Mouse (Mus musculus): Measurements from ENCODE around the gene Gm49486. TPM values are rescaled to one million over a fixed set of nuclear protein-coding genes. Genes with fewer than 3 reads are reported as not detected.

Gm49486 gene
- polyA plus RNA-seq, 1 experiment from 2014 or later, result 0.93 TPM

- H3K9ac ChIP-seq (replicated peaks; ENCODE audit: low read depth, low read length), result no peak overlapping the region
- H3K27ac ChIP-seq (ENCODE audit: low read length), result no peak overlapping the region
- no peaks in the 10 kb centered on the region for H3K9me3 ChIP-seq (ENCODE audit: control insufficient read depth, low read depth, low read length)
- H3K27me3 ChIP-seq (ENCODE audit: control insufficient read depth, insufficient read depth, low read length), result no peaks in the 10 kb centered on the region
- H3K4me3 ChIP-seq (ENCODE audit: low read depth, low read length), result no peak overlapping the region
- H3K4me2 ChIP-seq (replicated peaks; ENCODE audit: low read depth, low read length), result no peak overlapping the region
- no peak for ATAC-seq (ENCODE audit: insufficient number of reproducible peaks, insufficient read depth, low FRiP score, low read depth)
- 84% methylated on average over 4 of the region's 4 CpGs for WGBS
- no peaks in the 10 kb centered on the region for H3K4me1 ChIP-seq (ENCODE audit: control insufficient read depth, insufficient read depth, low read length)
- peaks cover 4% of the 10 kb centered on the region; the same call in 1 of the 2 replicates for H3K36me3 ChIP-seq (ENCODE audit: control insufficient read depth, insufficient read depth, low read length)
Observed at GRCm38 (mm10) chr15:79283371-79283770, 54.2 kb downstream of the Gm49486 start.

- Histone ChIP-seq H3K4me1 (ENCODE audit: control insufficient read depth, insufficient read depth, low read length) (no peaks in the 10 kb centered on the region), H3K36me3 (ENCODE audit: control insufficient read depth, insufficient read depth, low read length) (peaks cover 4% of the 10 kb centered on the region; the same call in 1 of the 2 replicates), H3K9ac (replicated peaks; ENCODE audit: low read depth, low read length) (no peak within 1 kb of the TSS), H3K9me3 (ENCODE audit: control insufficient read depth, low read depth, low read length) (no peaks in the 10 kb centered on the region), H3K27me3 (ENCODE audit: control insufficient read depth, insufficient read depth, low read length) (no peaks in the 10 kb centered on the region), H3K4me3 (ENCODE audit: low read depth, low read length) (no peak within 1 kb of the TSS), H3K4me2 (replicated peaks; ENCODE audit: low read depth, low read length) (peak within 1 kb of the TSS; percentile 12; the same call in 1 of the 2 replicates), H3K27ac (ENCODE audit: low read length) (peak within 1 kb of the TSS; percentile 39; the same call in 1 of the 2 replicates)
- WGBS, result 48% methylated on average over 10 of the region's 10 CpGs
- peak; percentile 69 for ATAC-seq (ENCODE audit: insufficient number of reproducible peaks, insufficient read depth, low FRiP score, low read depth)
Observed at GRCm38 (mm10) chr15:79285399-79285798, 56.2 kb downstream of the Gm49486 start, which contains the start of gene Baiap2l2. Gene Baiap2l2 (minus strand): TSS chr15:79285537.

- no peak for ATAC-seq (ENCODE audit: insufficient number of reproducible peaks, insufficient read depth, low FRiP score, low read depth)
- H3K27me3 ChIP-seq (ENCODE audit: control insufficient read depth, insufficient read depth, low read length), result no peaks in the 10 kb centered on the region
- no peaks in the 10 kb centered on the region for H3K9me3 ChIP-seq (ENCODE audit: control insufficient read depth, low read depth, low read length)
- whole genome bisulfite sequencing, result 84% methylated on average over 7 of the region's 7 CpGs
- H3K27ac ChIP-seq (ENCODE audit: low read length), result peak overlapping the region; percentile 39; the same call in 1 of the 2 replicates
- H3K36me3 ChIP-seq (ENCODE audit: control insufficient read depth, insufficient read depth, low read length), result peaks cover 4% of the 10 kb centered on the region; the same call in 1 of the 2 replicates
- no peaks in the 10 kb centered on the region for H3K4me1 ChIP-seq (ENCODE audit: control insufficient read depth, insufficient read depth, low read length)
- H3K4me3 ChIP-seq (ENCODE audit: low read depth, low read length), result no peak overlapping the region
- no peak overlapping the region for H3K4me2 ChIP-seq (replicated peaks; ENCODE audit: low read depth, low read length)
- H3K9ac ChIP-seq (replicated peaks; ENCODE audit: low read depth, low read length), result no peak overlapping the region
Observed at GRCm38 (mm10) chr15:79286141-79286540, 57.0 kb downstream of the Gm49486 start.

GRCm38 (mm10) chr15:79287091-79287490, 57.9 kb downstream of the Gm49486 start:
- no peak overlapping the region for H3K27ac ChIP-seq (ENCODE audit: low read length)
- H3K4me1 ChIP-seq (ENCODE audit: control insufficient read depth, insufficient read depth, low read length), result no peaks in the 10 kb centered on the region
- no peak for ATAC-seq (ENCODE audit: insufficient number of reproducible peaks, insufficient read depth, low FRiP score, low read depth)
- peaks cover 4% of the 10 kb centered on the region; the same call in 1 of the 2 replicates for H3K36me3 ChIP-seq (ENCODE audit: control insufficient read depth, insufficient read depth, low read length)
- H3K27me3 ChIP-seq (ENCODE audit: control insufficient read depth, insufficient read depth, low read length), result no peaks in the 10 kb centered on the region
- H3K4me2 ChIP-seq (replicated peaks; ENCODE audit: low read depth, low read length), result no peak overlapping the region
- WGBS, result 92% methylated on average over 7 of the region's 7 CpGs
- H3K9me3 ChIP-seq (ENCODE audit: control insufficient read depth, low read depth, low read length), result no peaks in the 10 kb centered on the region
- no peak overlapping the region for H3K4me3 ChIP-seq (ENCODE audit: low read depth, low read length)
- no peak overlapping the region for H3K9ac ChIP-seq (replicated peaks; ENCODE audit: low read depth, low read length)

GRCm38 (mm10) chr15:79288387-79288786, 59.2 kb downstream of the Gm49486 start:
- Histone ChIP-seq H3K27me3 (ENCODE audit: control insufficient read depth, insufficient read depth, low read length) (no peaks in the 10 kb centered on the region), H3K4me2 (replicated peaks; ENCODE audit: low read depth, low read length) (no peak overlapping the region), H3K4me3 (ENCODE audit: low read depth, low read length) (no peak overlapping the region), H3K9ac (replicated peaks; ENCODE audit: low read depth, low read length) (no peak overlapping the region), H3K36me3 (ENCODE audit: control insufficient read depth, insufficient read depth, low read length) (peaks cover 4% of the 10 kb centered on the region; the same call in 1 of the 2 replicates), H3K9me3 (ENCODE audit: control insufficient read depth, low read depth, low read length) (no peaks in the 10 kb centered on the region), H3K27ac (ENCODE audit: low read length) (no peak overlapping the region), H3K4me1 (ENCODE audit: control insufficient read depth, insufficient read depth, low read length) (no peaks in the 10 kb centered on the region)
- 83% methylated on average over 3 of the region's 3 CpGs for WGBS
- no peak for ATAC-seq (ENCODE audit: insufficient number of reproducible peaks, insufficient read depth, low FRiP score, low read depth)

GRCm38 (mm10) chr15:79289441-79289840, 60.2 kb downstream of the Gm49486 start:
- no peak for ATAC-seq (ENCODE audit: insufficient number of reproducible peaks, insufficient read depth, low FRiP score, low read depth)
- Histone ChIP-seq H3K9me3 (ENCODE audit: control insufficient read depth, low read depth, low read length) (no peaks in the 10 kb centered on the region), H3K36me3 (ENCODE audit: control insufficient read depth, insufficient read depth, low read length) (peaks cover 4% of the 10 kb centered on the region; the same call in 1 of the 2 replicates), H3K4me3 (ENCODE audit: low read depth, low read length) (no peak overlapping the region), H3K27ac (ENCODE audit: low read length) (no peak overlapping the region), H3K4me1 (ENCODE audit: control insufficient read depth, insufficient read depth, low read length) (no peaks in the 10 kb centered on the region), H3K9ac (replicated peaks; ENCODE audit: low read depth, low read length) (no peak overlapping the region), H3K4me2 (replicated peaks; ENCODE audit: low read depth, low read length) (no peak overlapping the region), H3K27me3 (ENCODE audit: control insufficient read depth, insufficient read depth, low read length) (no peaks in the 10 kb centered on the region)
- 85% methylated on average over 12 of the region's 12 CpGs for WGBS

GRCm38 (mm10) chr15:79290340-79290739, 61.1 kb downstream of the Gm49486 start:
- Histone ChIP-seq H3K36me3 (ENCODE audit: control insufficient read depth, insufficient read depth, low read length) (peaks cover 4% of the 10 kb centered on the region; the same call in 1 of the 2 replicates), H3K4me2 (replicated peaks; ENCODE audit: low read depth, low read length) (no peak overlapping the region), H3K4me3 (ENCODE audit: low read depth, low read length) (no peak overlapping the region), H3K4me1 (ENCODE audit: control insufficient read depth, insufficient read depth, low read length) (no peaks in the 10 kb centered on the region), H3K9me3 (ENCODE audit: control insufficient read depth, low read depth, low read length) (no peaks in the 10 kb centered on the region), H3K9ac (replicated peaks; ENCODE audit: low read depth, low read length) (no peak overlapping the region), H3K27me3 (ENCODE audit: control insufficient read depth, insufficient read depth, low read length) (no peaks in the 10 kb centered on the region), H3K27ac (ENCODE audit: low read length) (no peak overlapping the region)
- WGBS, result 75% methylated on average over 3 of the region's 3 CpGs
- ATAC-seq (ENCODE audit: insufficient number of reproducible peaks, insufficient read depth, low FRiP score, low read depth), result no peak

- no peak for ATAC-seq (ENCODE audit: insufficient number of reproducible peaks, insufficient read depth, low FRiP score, low read depth)
- Histone ChIP-seq H3K27ac (ENCODE audit: low read length) (no peak overlapping the region), H3K4me3 (ENCODE audit: low read depth, low read length) (no peak overlapping the region), H3K36me3 (ENCODE audit: control insufficient read depth, insufficient read depth, low read length) (no peaks in the 10 kb centered on the region; the same call in 1 of the 2 replicates), H3K9me3 (ENCODE audit: control insufficient read depth, low read depth, low read length) (no peaks in the 10 kb centered on the region), H3K4me1 (ENCODE audit: control insufficient read depth, insufficient read depth, low read length) (no peaks in the 10 kb centered on the region), H3K27me3 (ENCODE audit: control insufficient read depth, insufficient read depth, low read length) (no peaks in the 10 kb centered on the region), H3K9ac (replicated peaks; ENCODE audit: low read depth, low read length) (no peak overlapping the region), H3K4me2 (replicated peaks; ENCODE audit: low read depth, low read length) (no peak overlapping the region)
- 84% methylated on average over 9 of the region's 9 CpGs for WGBS
Observed at GRCm38 (mm10) chr15:79292779-79293178, 63.6 kb downstream of the Gm49486 start.

GRCm38 (mm10) chr15:79298553-79298952, 69.4 kb downstream of the Gm49486 start:
- Histone ChIP-seq H3K36me3 (ENCODE audit: control insufficient read depth, insufficient read depth, low read length) (no peaks in the 10 kb centered on the region), H3K4me1 (ENCODE audit: control insufficient read depth, insufficient read depth, low read length) (no peaks in the 10 kb centered on the region), H3K27me3 (ENCODE audit: control insufficient read depth, insufficient read depth, low read length) (no peaks in the 10 kb centered on the region), H3K4me2 (replicated peaks; ENCODE audit: low read depth, low read length) (no peak overlapping the region), H3K4me3 (ENCODE audit: low read depth, low read length) (no peak overlapping the region), H3K9me3 (ENCODE audit: control insufficient read depth, low read depth, low read length) (no peaks in the 10 kb centered on the region), H3K27ac (ENCODE audit: low read length) (no peak overlapping the region), H3K9ac (replicated peaks; ENCODE audit: low read depth, low read length) (no peak overlapping the region)
- ATAC-seq (ENCODE audit: insufficient number of reproducible peaks, insufficient read depth, low FRiP score, low read depth), result no peak
- 82% methylated on average over 6 of the region's 6 CpGs for WGBS
